Mouse (Mus musculus) regulatory T cell (primary cell): Measurements from ENCODE around the gene Tnk2.

Experiments
- in situ Hi-C: fragments of 300-600 bp; cut with MboI, MseI; formaldehyde crosslinking; loops from one replicate; pipeline ENCODE4 v1.15.1; 2025; ENCODE audit warnings: high pct_unique_total_duplicates

Gene Tnk2

DNA sequence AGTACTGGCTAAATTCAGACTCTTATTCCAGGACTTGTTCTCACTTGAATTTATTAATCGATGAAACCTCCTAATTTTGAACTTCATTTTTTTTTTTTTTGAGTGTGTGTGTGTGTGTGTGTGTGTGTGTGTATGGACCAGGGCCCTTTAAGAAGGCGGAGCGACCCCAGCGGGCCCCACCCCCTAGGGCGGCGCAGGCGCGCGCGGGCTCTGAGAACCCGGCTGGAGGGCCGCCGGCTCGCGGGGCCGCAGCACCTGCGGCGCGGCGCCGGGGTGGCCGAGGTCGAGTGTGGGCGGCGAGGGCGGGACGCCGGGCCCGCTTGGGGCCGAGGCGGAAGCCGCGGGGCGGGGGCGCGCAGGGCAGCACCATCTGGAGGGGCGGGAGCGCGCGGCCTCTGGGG is at the start of gene Tnk2:
Tnk2 (plus strand) TSS at position 214 of the 401 bp plus-strand sequence.
- in situ Hi-C loops, result no loop called here

DNA sequence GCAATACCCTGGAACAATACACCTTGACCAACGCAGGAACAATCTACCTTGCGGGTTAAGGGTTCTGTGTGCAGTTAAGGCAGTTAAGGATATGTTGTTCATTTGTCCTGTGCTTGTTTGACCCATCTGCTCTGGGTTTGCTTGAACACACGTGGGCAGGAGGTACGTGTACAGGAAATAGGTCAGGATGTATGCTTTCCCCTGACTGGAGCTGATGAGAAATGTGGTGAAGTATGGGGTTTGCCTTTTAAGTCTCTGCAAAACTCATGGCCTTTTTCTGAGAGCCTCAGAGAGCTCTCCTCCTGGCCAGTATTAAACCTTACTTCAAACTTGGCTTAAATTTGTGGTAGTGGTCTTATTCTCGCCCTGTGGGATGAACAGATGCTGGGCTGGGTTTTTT is 49.8 kb upstream of the Tnk2 start:
- in situ Hi-C loops, result no loop called here

DNA sequence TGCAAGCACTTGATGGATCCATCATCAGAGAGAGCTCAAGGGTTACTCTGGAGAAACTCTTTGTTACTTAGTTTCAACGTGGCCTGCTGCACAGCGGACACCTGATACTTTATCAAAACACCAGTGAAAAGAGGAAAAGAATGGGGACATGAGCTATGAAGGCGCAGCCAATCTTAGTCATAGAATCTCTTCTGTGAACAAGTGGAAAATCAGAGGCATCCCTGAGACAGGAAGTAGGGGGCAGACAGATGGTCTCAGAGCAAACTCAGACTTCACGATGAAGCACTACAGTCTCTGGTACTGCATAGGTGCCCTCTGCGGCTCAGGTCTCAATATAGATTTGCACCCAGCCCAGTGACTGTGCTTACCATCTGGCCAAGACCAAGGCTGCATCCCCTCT is 49.0 kb upstream of the Tnk2 start:
- in situ Hi-C loops, result no loop called here

DNA sequence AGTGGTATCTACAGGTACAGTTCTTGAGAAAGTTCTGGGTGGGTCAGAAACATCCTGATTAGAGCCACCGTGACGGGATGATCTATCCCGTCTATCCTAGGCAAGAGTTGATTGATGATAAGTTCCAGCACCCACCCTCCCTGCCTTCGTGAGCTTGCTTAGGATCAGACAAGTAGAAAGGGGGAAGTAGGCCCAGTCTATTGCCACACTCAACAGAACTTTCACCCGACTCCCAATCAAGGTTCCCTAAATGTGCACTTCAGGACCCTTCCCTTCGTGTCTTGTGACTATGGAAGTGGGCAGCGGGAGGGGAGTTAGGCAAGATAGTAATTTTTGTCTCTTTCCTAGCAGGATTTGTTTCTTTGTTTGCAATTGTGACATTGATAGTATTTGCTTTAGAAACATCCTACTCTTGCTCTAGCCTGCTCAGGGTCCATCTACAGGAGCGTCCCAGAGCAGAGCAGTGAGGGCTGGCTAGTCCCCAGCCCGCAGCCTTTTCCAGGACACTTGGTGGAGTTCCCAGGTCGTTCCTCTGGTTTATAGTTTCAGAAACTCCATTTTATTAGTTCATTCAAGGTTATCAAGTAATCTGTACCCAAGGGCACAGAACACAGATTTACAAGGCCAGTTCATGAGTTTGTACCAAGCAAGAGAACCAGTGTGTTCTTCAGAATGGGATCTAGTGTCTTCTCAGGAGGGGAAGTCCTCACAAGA is 48.4 kb upstream of the Tnk2 start:
- in situ Hi-C loops, result no loop called here

DNA sequence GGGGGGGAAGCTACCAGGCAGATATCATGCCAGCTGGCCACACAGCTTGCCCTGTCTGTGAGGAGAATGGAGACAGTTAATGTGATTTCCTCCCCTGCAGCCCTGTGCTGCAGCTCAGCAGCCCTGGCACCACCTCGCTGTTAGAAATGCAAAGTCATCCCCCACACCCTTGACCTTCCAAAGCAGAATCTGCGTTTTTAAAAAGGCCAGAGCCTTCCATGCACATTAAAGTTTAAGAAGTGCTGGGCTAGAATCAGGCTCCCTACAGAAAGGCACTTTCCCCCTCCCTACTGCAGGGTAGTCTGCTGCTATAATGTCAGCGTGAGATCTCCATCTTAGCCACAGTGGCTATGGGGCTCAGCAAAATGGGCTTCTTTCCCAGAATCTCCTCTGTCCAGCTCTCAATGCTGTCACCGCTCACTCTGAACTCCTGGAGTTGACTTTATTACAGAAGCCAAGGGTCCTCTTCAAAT is 45.7 kb upstream of the Tnk2 start:
- in situ Hi-C loops, result no loop called here

DNA sequence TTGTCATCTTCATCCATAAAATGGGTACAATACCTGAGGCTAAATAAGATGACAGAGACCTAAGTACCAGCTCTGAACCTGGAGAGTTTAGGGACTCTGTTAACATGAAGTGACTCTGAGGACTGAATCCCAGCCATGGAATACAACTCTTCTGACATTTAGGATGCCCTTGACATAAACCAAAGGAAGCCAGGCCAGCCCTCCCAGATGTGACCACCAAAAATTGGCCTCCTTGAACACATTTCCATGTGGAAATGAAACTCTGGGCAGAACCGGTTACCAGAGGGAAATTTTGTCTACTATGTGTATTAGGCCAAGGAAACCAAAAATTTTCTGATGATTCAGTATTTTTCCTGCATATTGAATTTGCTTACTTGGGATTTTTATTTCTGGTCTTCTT is 44.5 kb upstream of the Tnk2 start:
- in situ Hi-C loops, result no loop called here

DNA sequence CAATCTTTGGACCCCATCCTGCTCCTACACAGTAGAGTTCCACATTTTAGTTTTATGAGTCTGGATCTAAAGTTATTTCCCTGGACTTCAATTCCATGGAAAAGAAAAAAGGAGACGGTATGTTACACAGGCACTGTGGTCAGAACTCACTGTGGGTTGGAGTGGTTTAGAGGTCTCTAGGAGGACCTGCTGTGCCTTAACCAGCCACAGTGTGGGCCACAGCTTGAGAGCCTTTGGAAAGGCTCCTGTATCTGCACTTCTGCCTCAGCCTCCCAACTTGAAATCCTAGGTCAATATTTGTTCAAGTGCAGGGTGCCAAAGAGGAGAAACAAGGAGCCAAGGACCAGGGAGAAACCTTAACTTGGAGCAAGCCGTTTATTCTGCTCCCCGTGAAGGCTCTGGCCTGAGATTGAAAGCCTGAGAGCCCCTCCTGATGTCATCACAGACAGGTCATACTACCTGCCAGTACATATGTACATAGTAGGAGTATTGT is 41.4 kb upstream of the Tnk2 start:
- in situ Hi-C loops, result no loop called here

DNA sequence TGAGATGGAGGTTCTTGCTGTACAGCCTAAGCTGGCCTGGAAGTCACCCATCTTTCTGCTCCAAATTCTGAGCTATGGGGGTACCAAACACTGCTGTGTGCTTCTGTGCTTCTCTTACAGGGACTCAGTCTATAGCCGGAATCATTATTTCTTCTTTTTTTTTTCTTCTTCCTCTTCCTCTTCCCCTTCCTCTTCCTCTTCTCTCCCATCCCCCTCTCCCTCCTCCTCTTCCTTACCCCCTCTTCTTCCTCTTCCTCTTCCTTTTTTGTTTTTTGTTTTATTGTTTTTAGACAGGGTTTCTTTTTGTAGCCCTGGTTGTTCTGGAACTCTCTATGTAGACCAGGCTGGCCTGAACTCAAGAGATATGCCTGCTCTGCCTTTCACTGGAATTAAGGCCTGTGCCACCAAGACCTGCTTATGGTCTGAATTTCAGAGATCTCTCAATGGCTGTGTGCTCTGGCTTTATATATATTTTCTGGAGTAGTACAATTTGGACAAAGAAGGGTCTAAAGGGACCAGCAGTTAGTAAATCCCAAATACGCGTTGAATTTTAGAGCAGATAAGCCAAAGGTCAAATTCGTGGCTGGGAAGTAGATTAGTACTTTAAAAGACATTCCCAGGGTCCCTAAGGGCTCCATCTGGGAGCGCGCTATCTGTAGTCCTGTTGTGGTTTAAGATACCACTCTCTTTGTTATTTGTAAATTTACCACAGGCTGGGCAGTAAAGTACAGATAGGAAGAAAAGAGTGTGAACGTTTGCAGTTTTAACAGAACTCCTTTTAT is 35.9 kb upstream of the Tnk2 start:
- in situ Hi-C loops, result loop anchor here (5.0 kb wide), 1 partner anchor 95 kb away; no protein-coding TSS in a partner anchor

DNA sequence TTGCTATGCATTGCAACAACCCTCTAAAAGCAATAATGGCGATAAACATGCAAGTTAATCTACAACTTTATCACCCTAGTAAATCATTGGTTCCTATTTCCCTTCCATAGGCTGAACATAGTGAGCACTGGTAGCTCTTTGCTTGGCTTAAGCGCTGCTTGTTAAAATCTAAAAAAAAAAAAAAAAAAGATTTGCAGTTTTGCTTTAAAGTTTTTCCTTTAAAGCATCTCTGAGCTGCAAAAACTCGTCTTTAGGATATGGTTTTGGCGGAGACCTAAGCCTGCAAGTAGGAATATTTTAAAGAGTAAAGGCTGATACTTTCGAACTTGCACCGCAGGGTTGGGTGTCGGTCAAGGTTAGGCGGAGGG is 35.3 kb upstream of the Tnk2 start:
- in situ Hi-C loops, result loop anchor here (5.0 kb wide), 1 partner anchor 96 kb away; no protein-coding TSS in a partner anchor

DNA sequence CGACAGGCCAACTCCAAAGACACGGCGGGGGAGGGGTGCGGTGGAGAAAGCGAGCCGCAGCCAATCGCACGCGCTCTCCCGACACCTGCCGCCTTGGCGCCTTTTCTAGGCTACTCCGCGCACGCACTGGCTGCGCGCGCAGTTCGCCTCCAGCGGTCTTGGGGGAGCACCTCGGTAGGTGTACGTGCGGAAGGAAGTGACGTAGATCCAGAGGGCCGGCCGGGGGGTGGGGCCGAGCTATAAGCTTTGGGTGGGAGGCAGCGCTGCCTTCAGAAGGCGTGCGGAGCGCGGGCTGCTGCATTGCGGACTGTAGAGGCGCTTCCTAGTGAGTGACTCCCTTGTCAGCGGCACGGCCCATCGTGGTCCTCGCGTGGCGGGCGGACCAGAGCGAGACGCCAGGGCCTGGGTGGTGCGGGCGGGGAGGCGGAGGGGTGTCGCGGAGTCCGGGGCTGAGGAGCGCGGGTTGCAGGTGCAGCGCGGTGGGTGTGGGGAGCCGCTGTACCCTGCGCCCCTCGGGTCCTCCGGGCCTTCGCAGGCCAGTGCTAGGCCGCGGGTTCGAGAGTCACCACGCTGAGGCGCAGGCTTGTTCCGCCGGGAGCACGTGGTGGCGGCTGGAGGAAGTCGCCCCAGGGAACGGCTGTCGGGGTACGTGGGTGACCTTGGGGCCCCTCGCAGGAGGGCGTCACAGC is 34.8 kb upstream of the Tnk2 start, which contains the start of gene Tfrc:
Tfrc (plus strand) TSS at position 209 of the 689 bp plus-strand sequence.
- in situ Hi-C loops, result loop anchor here (5.0 kb wide), 1 partner anchor 97 kb away; no protein-coding TSS in a partner anchor

DNA sequence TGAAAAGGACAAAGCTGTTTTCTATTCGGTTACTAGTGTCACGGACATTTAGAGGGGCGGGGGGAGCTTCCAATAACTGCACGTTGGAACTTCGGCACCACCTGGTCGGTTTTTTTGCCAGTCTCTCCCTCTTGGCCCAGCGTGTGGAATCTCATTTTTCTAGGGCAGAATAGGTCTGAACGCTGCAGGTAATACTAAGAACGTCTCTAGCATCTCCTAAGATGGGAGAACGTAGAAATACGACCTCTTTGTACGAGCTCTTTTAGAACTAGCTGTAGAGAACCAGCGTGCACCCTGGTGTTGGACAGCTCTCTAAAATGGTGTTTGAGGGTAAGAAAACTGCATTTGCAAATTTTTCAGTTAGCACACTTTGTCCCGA is 34.3 kb upstream of the Tnk2 start:
- in situ Hi-C loops, result loop anchor here (5.0 kb wide), 1 partner anchor 97 kb away; no protein-coding TSS in a partner anchor

DNA sequence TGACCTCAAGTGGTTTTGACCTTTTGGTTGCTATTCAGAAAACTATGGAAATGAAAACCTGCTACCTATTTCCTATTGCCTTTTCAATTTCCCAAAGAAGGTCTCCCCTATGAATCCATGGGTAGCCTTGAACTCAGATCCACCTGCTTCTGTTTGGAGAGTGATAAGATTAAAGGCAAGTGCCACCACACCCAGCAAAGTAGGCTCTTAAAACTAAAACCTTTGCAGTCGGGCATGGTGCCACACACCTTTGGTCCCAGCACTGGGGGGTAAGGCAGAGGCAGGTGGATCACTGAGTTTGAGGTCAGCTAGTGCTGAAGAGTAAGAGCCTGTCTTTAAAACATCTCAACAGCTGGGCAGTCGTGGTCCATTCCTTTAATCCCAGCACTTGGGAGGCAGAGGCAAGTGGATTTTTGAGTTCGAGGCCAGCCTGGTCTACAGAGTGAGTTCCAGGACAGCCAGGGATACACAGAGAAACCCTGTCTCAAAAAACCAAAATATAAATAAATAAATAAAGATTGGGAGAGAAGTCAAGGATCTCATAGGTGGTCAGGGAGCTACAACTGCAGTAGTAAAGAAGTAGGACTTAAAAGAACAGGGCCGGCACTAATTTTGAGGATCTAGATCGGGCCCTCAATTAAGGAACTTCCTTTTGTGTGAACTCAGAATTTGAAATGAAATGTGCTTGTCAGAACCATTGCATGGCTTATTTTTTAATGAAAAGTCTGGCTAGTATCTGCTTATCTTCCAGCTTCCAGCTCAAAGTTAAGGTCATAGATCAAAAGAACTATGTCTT is 33.0 kb upstream of the Tnk2 start:
- in situ Hi-C loops, result no loop called here

DNA sequence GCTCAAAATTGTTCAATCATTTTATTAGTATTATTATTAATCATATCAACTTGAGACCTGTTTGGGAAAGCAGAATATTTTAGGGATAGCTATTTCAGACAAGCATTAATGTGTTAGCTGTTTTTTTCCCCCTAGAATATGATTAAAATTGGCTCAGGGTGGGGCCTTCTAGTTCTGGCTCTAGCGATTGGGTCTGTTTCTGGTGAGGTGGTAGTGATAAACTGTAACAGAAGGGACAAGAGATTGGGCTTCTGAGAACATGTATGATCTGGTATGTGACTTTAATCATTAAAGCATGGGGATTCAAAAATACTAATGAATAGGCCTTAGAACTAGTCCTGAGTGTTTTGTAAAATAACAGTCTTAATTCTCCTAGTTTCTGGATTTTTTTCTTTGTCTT is 31.6 kb upstream of the Tnk2 start:
- in situ Hi-C loops, result no loop called here

DNA sequence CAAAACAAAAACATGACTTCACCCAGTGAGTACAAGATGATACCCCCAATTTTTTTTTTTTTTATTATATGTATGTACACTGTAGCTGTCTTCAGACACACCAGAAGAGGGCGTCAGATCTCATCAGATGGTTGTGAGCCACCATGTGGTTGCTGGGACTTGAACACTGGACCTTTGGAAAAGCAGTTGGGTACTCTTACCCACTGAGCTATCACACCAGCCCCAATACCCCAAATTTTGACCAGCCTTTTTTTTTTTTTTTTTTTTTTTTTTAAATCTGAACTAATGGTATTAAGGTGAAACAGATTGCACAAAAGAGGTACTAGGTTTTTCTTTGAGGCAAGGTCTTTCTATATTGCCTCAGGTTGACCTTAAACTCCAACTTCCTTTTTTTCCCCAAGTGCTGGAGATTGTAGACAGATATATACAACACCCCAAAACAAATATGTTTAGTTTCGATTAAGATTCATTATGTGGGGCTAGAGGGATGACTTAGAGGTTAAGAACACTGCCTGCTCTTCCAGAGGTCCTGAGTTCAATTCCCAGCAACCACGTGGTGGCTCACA is 30.3 kb upstream of the Tnk2 start:
- in situ Hi-C loops, result no loop called here

DNA sequence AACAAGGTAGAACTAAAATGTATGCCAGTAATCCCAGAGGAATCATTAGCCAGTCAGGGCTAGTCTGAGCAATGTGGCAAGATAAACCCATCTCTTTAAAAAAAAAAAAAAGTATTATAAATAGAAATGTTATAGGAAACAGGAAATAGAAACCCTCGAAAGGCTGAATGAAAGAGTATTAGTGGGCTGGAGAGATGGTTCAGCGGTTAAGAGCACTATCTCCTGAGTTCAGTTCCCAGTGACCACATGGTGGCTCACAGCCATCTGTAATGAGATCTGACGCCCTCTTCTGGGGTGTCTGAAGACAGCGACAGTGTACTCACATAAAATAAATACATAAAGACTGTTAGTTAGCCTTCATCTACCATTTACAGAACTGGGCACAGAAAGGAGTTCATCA is 29.6 kb upstream of the Tnk2 start:
- in situ Hi-C loops, result no loop called here

DNA sequence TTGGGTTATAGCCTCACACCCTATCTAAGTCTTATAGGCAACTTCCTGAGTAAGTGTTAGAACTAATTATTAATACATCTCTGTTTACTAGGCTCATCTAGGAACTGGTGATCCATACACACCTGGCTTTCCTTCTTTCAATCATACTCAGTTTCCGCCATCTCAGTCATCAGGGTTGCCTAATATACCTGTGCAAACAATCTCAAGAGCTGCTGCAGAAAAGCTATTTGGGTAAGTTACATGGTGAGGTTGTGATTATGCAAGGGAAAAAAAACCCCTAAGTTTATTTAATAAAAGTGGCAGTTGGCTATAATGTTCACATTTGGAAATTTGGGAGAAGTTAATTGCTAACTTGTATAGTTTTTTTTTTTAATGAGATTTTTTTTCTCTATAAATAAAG is 24.7 kb upstream of the Tnk2 start:
- in situ Hi-C loops, result loop anchor here (5.0 kb wide), 1 partner anchor 592 kb away; no protein-coding TSS in a partner anchor

DNA sequence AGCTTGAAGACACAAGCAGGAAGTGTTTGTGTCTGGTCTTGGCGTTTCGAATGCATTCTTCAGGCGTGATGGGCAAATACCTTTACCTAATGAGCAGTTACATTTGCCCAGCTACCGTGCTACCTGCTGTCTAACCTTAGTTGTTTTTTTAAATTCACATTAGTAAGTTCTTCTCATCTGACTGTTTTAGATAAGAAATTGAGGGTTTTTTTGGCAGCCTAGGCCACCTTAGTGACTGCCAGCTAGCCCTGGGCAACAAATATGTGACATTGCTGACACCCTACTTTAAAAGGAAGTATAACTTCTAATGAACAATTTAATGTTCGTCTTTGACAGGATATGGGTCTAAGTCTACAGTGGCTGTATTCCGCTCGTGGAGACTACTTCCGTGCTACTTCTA is 15.5 kb upstream of the Tnk2 start:
- in situ Hi-C loops, result no loop called here

DNA sequence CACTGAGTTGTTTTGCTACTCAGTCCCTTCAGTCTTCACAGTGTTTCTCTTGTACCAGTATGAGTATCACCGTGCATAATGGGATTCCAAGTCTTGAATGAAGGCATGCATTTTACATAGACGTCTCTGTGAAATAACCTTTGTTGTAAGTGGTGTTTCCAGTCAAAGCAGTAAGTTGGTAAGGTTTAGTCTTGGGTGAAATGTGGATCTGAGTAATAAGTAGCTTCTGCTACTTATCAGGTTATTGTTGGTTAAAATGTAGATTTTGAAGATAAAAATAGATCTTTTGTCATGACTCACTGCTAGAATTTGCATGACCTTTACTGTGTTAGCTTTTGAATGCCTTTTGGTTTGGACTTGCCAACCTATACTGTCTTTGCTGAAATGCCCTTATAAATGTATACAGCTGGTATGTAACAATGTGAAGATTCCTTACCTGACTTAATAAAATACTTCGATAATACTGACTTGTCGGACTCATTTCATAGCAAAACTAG is 11.3 kb upstream of the Tnk2 start:
- in situ Hi-C loops, result loop anchor here (10.0 kb wide), 1 partner anchor 52 kb away; no protein-coding TSS in a partner anchor

DNA sequence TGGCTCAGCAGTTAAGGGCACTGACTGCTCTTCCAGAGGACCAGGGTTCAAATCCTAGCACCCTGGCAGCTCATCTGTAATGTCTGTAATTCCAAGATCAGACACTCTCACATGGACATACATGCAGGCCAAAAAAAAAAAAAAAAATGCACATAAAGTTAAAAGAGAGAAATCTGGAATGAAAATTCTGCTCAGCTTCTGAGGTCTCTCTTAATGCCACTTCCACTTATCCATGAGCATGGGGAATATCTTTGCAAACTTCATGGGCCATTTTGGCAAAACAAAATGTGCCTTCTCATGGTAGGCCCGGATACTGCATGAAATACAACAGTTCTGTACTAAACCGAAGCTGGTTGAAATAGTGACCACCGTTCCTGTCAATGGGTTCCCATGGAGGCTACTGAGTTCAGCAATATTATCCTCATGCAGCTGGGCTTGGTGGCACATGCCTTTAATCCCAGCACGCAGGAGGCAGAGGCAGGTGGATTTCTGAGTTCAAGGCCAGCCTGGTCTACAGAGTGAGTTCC is 10.1 kb upstream of the Tnk2 start:
- in situ Hi-C loops, result loop anchor here (10.0 kb wide), 1 partner anchor 51 kb away; no protein-coding TSS in a partner anchor

DNA sequence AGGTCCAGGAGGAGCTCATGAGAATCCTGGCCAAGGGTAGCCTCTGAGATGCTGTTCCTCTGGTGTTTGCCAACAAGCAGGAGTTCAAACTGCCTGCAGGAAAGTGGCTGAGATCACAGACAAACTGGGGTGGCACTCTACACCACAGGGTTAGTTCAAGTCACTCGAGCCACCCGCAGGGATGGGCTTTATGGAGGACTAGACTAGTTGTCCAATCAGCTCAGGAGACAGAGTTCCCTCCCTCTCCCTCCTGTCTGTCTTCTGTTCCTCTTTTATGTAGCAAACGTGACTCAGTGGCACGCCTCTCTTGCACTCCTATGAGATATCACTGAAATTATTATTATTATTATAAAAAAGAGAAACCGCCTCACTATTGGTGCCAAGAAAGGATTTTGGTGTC is 9.5 kb upstream of the Tnk2 start:
- in situ Hi-C loops, result loop anchor here (10.0 kb wide), 1 partner anchor 51 kb away; no protein-coding TSS in a partner anchor
